Mouse (Mus musculus): Measurements from ENCODE around the gene Prc1.

- no peak for TF ChIP-seq POLR2A (IDR thresholded peaks at IDR 0.05; ENCODE audit: insufficient read length, low read depth)
- no peak for TF ChIP-seq POLR2AphosphoS2 (IDR thresholded peaks at IDR 0.05; ENCODE audit: insufficient read length, low read depth)
- TF ChIP-seq TCF12 (IDR thresholded peaks at IDR 0.05; ENCODE audit: insufficient read depth, poor library complexity, severe bottlenecking), result no peak
- TF ChIP-seq REST (IDR thresholded peaks at IDR 0.05; ENCODE audit: insufficient read depth, insufficient read length), result no peak
- TF ChIP-seq MAX (IDR thresholded peaks at IDR 0.05; ENCODE audit: low read depth), result no peak
- no peak for TF ChIP-seq MYOD1 (IDR thresholded peaks at IDR 0.05; ENCODE audit: control insufficient read depth in 1 of 3, insufficient read length in 2 of 3, low read depth in 2 of 3)
- TF ChIP-seq E2F4 (IDR thresholded peaks at IDR 0.05; ENCODE audit: insufficient read depth), result no peak
- no peak for TF ChIP-seq CEBPB (IDR thresholded peaks at IDR 0.05; ENCODE audit: insufficient read depth, poor library complexity, severe bottlenecking)
- no peak for TF ChIP-seq USF1 (IDR thresholded peaks at IDR 0.05; ENCODE audit: low read depth)
- no peak for TF ChIP-seq SRF (IDR thresholded peaks at IDR 0.05; ENCODE audit: control insufficient read depth, insufficient read length, low read depth)
These were observed 2.8 kb downstream of the Prc1 start for GRCm38 (mm10) chr7:80297041-80297440.

All from myocyte (in vitro differentiated cells).